Mouse (Mus musculus) layer of hippocampus, adult 8-10 months (tissue): Measurements from ENCODE around the gene Dexi. TPM values are rescaled to one million over a fixed set of nuclear protein-coding genes. Genes with fewer than 3 reads are reported as not detected.

Experiments
- DNase-seq, 2 experiments: peaks; one replicate each; pipeline ENCODE4 v3.0.0; 2022; ENCODE audit warnings: low spot score in 2 of 2
- total RNA-seq, 4 experiments: library from RNA; stranded (reverse); gene quantifications; 2 replicates each; pipeline ENCODE4 v1.2.4; 2022

The Dexi gene
- total RNA-seq, 4 experiments from 2014 or later, result 55.5 to 66.1 (median 63.2) TPM

- DNase-seq, result no peak
Measured at GRCm38 (mm10) chr16:10499122-10499521, 43.7 kb downstream of the Dexi start.

GRCm38 (mm10) chr16:10498096-10498602 is 44.7 kb downstream of the Dexi start:
- DNase-seq, result no peak

DNA sequence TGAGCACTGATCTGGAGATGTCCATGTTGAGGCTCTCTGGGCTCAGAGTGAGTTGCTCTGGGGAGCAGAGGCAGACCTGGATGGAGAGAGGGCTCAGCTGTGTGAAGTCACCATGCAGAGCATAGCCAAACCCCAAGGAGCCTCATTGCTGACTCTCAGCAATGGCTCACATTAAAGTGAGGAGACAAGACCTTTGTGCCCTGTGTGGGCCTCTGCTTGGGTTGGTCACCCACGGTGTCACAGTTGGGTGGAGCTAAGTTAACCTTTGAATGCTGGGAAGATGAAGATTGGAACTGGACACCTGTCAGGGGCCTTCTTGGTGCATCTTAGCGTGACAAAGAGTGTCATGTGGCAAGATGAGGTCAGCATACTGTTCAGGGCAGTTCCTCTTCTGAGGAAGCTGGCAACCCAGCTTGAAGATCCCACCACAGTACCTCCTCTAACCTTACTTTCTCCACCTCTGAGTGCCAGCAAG is 47.0 kb downstream of the Dexi start:
- no peak for DNase-seq

- DNase-seq, result no peak
Measured at GRCm38 (mm10) chr16:10492587-10492986, 50.3 kb downstream of the Dexi start.

DNA sequence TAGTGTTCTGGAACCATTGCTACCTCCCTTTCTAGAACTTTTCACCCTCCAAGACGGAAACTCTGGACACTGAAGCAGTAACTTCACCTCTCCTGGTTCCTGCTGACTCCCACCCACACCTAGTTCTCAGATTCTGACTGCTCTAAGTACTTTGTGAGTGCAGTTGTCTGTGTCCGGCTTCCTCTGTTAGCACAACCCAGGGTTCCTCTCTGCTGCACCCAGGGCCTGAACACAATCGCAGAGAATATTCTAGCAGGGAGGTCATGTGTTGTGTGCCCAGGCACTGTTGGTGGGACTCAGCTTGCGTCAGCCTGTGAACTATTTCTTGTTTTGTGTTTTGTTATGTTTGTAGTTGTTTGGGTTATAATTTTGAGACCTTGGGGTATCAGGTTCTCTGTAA is 51.1 kb downstream of the Dexi start:
- no peak for DNase-seq

GRCm38 (mm10) chr16:10490503-10491150 is 52.2 kb downstream of the Dexi start:
- DNase-seq, result no peak

DNA sequence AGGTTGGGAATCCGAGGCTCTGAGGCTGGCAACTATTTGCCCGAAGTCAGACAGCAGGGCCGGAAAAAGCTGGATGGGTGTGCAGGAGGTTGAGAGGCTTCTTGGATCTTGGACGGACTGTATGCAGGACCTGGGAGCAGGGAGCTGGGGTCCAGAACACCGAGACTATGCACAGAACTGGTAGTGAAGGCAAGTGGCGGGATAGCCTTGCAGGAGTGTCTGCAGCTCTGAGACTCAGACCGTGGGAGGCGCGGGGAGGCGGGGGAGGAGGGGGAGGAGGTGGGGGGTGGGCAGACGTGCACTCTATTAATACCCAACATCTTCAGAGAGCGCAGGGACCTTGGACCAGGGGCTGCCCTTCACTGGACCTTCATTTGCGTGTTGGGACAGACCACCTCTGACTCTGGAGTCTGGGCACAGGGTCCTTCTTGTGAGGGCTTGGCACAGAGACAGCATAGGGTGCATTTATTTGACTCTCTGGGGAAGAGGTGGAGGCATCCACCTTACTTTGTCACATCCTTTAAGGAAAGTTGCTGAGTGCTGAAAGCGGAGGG is 52.9 kb downstream of the Dexi start:
- DNase-seq, result no peak

- no peak for DNase-seq
Measured at GRCm38 (mm10) chr16:10489483-10489882, 53.4 kb downstream of the Dexi start.

DNA sequence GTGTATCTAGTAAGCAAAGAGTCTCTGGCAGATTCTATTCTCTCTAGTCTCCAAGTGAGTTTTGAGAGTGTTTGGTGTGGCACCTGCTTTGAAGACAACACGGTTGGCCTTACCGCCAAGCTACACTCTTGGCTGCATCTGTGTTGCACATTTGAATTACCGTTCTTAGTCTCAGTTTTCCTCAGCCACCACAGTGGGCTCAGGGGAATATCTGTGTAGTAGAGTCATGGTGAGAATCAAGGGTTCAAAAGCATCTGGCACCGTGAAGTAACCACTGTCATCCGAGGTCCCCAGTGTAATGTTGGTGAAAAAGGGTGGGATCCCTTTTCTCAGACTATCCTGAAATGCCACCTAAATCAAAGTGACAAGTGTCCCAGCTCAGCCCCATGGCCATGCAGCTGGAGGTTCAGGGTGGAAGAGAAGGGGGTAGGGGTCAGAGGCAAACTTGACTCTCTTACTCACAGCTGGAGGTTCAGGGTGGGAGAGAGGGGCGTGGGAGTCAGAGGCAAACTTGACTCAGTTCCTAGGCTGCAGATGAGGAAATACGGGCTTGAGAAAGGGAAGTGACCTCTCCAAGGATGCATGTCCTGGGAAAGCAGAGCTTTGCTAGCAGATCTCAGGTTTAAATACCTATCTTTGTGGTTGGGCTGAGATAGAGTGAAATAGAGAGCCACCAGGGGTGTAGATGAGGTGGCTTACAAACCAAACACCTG is 53.9 kb downstream of the Dexi start:
- DNase-seq, result no peak

DNA sequence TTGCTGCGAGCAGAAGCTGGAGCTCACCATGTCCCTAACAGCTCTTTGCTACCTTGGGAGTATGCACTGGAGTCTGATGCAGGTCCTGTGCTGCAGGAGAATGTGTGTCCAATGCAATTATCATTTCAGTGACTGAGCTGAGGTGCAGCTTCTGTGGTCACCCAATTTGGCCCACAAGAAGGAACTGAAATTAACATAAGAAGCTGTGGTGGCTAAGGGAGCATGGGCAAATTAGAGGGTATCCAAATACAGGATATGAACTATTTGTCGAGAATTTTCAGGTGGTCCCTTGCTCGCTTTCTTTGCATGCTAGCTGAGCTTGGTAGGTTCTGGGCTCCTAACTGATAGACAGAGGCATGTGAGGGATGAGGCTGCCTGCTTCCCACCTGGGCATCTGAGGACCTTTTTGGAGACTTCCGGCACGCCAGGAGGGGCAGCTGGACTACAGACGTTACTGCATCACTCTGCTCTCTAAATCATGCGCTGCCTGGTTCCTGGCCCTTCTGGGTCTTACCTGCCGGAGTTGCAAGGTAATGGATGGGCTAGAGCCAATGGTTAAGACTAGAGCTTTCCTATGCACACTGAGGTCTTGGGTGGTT is 54.9 kb downstream of the Dexi start:
- no peak for DNase-seq

DNA sequence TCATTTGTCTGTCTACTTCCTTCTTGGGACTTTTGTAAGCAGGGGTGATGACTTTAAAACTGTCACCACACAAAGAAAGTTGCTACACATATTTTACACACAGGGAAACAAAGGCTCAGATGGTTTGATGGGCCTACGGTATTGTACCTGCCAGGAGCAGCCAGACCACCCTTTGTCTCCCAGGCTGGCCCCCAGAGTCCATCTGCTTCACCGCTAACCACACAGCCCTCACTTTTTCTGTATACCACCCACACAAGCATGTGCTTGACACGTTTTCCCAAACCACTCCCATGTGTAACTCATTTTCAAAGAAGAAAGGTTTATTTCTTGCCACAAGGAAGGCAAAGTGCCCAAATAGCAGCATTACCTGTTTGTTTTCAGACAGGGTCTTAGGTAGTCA is 55.9 kb downstream of the Dexi start:
- DNase-seq, result no peak

GRCm38 (mm10) chr16:10482343-10482742 is 60.5 kb downstream of the Dexi start:
- no peak for DNase-seq

DNA sequence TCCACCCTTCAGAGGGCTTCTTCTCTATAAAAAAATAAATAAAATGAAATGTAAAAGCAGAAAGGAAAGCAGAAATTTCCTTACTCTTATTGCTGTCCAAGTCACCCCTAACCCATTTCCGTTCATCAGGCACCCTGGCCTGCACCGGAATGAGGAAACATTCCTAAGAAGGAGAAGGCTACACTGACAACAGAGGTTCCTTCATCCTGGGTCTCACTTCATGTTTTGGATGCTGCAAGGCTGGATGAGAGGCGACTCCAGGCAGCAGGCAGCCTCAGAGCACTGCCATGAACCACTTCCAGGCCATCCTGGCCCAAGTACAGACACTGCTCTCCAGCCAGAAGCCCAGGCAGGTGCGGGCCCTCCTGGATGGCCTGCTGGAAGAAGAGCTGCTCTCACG is 63.0 kb downstream of the Dexi start, which contains the start of gene Ciita:
Gene Ciita (plus strand): TSS at position 203 of the 400 bp plus-strand sequence.
- no peak for DNase-seq

DNA sequence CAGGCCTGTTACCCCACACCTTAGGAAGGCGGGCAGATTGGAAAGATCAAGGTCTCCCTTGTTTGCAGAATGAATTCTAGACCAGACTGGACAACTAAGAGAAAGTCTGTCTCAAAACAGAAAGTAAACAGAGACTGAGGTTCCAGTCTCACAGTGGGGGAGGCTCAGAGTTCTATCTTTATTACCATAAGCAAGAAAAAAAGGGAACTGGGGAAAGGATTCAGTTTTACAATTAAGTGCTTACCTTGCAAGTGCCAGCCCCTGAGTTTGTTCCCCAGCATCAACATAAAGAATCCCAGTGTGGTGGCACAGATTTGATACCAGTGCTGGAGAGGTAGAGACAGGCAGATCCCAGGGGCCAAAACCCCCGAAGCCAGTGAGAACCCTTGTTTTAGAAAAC is 66.9 kb downstream of the Dexi start:
- no peak for DNase-seq

GRCm38 (mm10) chr16:10474956-10475355 is 67.9 kb downstream of the Dexi start:
- no peak for DNase-seq

DNA sequence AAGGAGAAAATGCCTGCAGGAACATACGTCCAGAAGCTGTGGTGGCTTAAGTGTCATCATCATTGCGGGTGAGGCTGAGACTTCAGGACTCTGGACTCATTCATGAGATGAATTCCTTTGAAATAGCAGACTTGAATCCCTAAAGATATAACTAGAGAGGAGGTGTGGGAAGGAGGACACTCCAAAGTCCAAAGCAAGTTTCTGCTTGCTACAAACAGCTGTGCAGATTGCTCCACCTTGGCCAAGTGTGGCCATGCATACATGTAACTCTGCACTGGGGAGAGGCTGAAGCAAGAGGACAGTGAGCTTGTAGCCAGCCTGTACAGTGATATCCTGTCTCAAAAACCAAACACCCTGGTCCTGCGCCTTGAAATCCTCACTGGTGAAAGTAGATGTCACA is 70.9 kb downstream of the Dexi start:
- no peak for DNase-seq

- peak; percentile 72 to 73 for DNase-seq
Measured at GRCm38 (mm10) chr16:10468201-10468600, 74.7 kb downstream of the Dexi start.

GRCm38 (mm10) chr16:10467391-10468107 is 75.3 kb downstream of the Dexi start:
- DNase-seq, result no peak

DNA sequence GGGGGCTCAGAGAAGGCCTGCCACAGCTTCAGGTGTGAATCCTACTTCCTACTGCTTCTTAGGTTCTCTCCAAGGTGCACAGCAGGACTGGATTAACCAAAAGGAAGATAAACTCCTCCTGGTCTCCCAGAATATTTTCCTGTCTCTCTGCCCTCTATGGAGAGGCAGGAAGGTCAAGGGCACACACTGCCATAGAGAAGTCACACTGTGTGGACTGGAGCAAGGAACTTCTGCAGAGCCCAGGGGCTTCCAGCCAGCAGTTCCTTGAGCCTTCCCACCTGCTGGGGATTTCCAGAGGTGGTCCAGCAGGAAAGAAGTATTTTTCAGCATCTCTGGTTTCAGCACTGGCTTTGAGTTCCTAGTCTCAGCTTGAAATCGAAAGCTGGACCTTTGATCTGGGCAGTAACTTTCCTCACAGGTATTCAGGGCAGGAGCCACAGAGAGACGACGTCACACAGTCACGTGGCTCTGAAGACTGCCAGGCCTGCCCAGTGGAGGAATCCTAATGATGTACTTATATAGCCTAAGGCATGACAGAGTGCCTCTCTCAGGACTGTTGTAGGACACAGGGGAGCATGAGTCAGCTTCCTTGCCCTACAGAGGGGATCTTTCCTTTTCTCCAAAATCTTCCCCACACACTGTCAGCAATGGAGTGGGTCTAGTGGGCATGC is 77.7 kb downstream of the Dexi start:
- DNase-seq, result no peak

- no peak for DNase-seq
Measured at GRCm38 (mm10) chr16:10461178-10461577, 81.7 kb downstream of the Dexi start.

DNA sequence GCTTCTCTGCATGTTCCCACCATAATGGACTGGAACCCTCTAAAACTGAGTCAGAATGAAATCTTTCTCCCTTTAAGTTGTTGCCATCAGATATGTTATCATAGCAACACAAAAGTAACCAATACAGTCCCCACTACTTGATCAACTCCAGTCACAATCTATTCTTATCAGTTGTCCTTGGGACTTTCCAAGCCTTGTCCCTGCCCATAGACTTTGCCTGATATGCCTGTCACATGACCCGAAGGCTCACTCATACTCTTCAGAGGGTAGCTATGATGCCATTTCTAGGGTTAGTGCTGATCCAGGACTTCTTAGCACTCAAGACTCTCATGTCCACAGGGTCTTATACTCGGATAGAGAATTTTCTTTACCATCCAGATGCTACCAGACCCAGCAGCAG is 82.7 kb downstream of the Dexi start:
- DNase-seq, result no peak
